Mouse (Mus musculus) forebrain, embryonic 14.5 days (tissue): ENCODE results near the gene Bid. TPM values are rescaled to one million over a fixed set of nuclear protein-coding genes. Genes with fewer than 3 reads are reported as not detected.
"Not testable (repeated sequence)": the region's sequence is repeated elsewhere in the genome, so short reads cannot be mapped to it uniquely, and the experiment has no call there.

ENCODE experiments used
- ATAC-seq: fragments of 200-750 bp; cut with Nextera tagmentation; 2 replicates; pipeline ENCODE4 v1.8.0; 2017; ENCODE audit warnings: mild to moderate bottlenecking, moderate library complexity
- DNase-seq: peaks from one replicate; pipeline ENCODE4 v3.0.0-alpha.2; 2015; ENCODE audit warnings: low spot score
- H3K27ac ChIP-seq: fragments of 300-500 bp; sonication (generic); 2 replicates; pipeline ENCODE4 v1.5.1; 2014; ENCODE audit warnings: low read depth, mild to moderate bottlenecking, control low read depth, low read length, moderate library complexity
- H3K27me3 ChIP-seq: fragments of 300-500 bp; sonication (generic); replicated peaks from 2 replicates; pipeline ENCODE4 v1.6.1; 2014; ENCODE audit warnings: low read length, control low read depth, mixed read lengths; ENCODE audit not compliant: control insufficient read depth, insufficient read depth
- H3K36me3 ChIP-seq: fragments of 300-500 bp; sonication (generic); 2 replicates; pipeline ENCODE4 v1.6.1; 2014; ENCODE audit warnings: low read length, control low read depth; ENCODE audit not compliant: control insufficient read depth, insufficient read depth
- H3K4me1 ChIP-seq: fragments of 300-500 bp; sonication (generic); 2 replicates; pipeline ENCODE4 v1.6.1; 2014; ENCODE audit warnings: antibody characterized with exemption, low read length, control low read depth; ENCODE audit not compliant: control insufficient read depth, insufficient read depth
- H3K4me2 ChIP-seq: fragments of 300-500 bp; sonication (generic); 2 replicates; pipeline ENCODE4 v1.6.1; 2014; ENCODE audit warnings: mild to moderate bottlenecking, control low read depth, low read length
- H3K4me3 ChIP-seq: fragments of 300-500 bp; sonication (generic); 2 replicates; pipeline ENCODE4 v1.5.1; 2014; ENCODE audit warnings: low read depth, low read length, control low read depth
- H3K9ac ChIP-seq: fragments of 300-500 bp; sonication (generic); 2 replicates; pipeline ENCODE4 v1.6.1; 2014; ENCODE audit warnings: mild to moderate bottlenecking, low read length, control low read depth, moderate library complexity
- H3K9me3 ChIP-seq: fragments of 300-500 bp; sonication (generic); replicated peaks from 2 replicates; pipeline ENCODE4 v1.6.1; 2016; ENCODE audit warnings: low read length, control low read depth, mixed read lengths; ENCODE audit not compliant: control insufficient read depth
- WGBS: fragments of 180-500 bp; shearing (Covaris S2); extraction: QIAGEN DNeasy Blood & Tissue Kit; methylation state at CpG from one replicate; pipeline ENCODE4 v1.1.7; 2014; 5-methylcytosine and 5-hydroxymethylcytosine counted together
- polyA plus RNA-seq: library from polyadenylated mRNA; unstranded; fragments of >200 nt; fragmentation: Nextera tagmentation; extraction: Ambion mirVana; gene quantifications from 2 replicates; pipeline ENCODE4 v1.2.1, GENCODE M21; 2014

The Bid gene
- polyA plus RNA-seq, 1 experiment from 2014 or later, result 28.9 TPM

- H3K4me2 ChIP-seq, result no peak overlapping the region
- 84% methylated on average over 1 of the region's 1 CpGs for WGBS
- no peak for DNase-seq
- peaks cover 23% of the 10 kb centered on the region; the same call in 1 of the 2 replicates for H3K36me3 ChIP-seq
- no peaks in the 10 kb centered on the region for H3K4me1 ChIP-seq
- H3K9me3 ChIP-seq, result no peaks in the 10 kb centered on the region
- H3K4me3 ChIP-seq, result no peak overlapping the region
- no peak overlapping the region for H3K27ac ChIP-seq
- ATAC-seq, result no peak
- H3K27me3 ChIP-seq, result no peaks in the 10 kb centered on the region
- no peak overlapping the region for H3K9ac ChIP-seq
These were observed 12.8 kb upstream of the Bid start for GRCm38 (mm10) chr6:120929421-120929820.

GRCm38 (mm10) chr6:120927765-120928164 is 11.1 kb upstream of the Bid start:
- no peaks in the 10 kb centered on the region for H3K27me3 ChIP-seq
- peaks cover 9% of the 10 kb centered on the region; the same call in 1 of the 2 replicates for H3K36me3 ChIP-seq
- no peaks in the 10 kb centered on the region for H3K4me1 ChIP-seq
- H3K4me2 ChIP-seq, result no peak overlapping the region
- ATAC-seq (no peak), DNase-seq (no peak)
- H3K9me3 ChIP-seq, result no peaks in the 10 kb centered on the region
- WGBS, result 84% methylated on average over 3 of the region's 3 CpGs
- no peak overlapping the region for H3K27ac ChIP-seq
- H3K9ac ChIP-seq, result no peak overlapping the region
- no peak overlapping the region for H3K4me3 ChIP-seq

- no peak for ATAC-seq
- H3K9ac ChIP-seq, result no peak overlapping the region
- no peaks in the 10 kb centered on the region; the same call in 1 of the 2 replicates for H3K36me3 ChIP-seq
- H3K4me2 ChIP-seq, result no peak overlapping the region
- H3K27me3 ChIP-seq, result no peaks in the 10 kb centered on the region
- H3K4me3 ChIP-seq, result no peak overlapping the region
- 68% methylated on average over 2 of the region's 2 CpGs for WGBS
- H3K4me1 ChIP-seq, result no peaks in the 10 kb centered on the region
- no peaks in the 10 kb centered on the region for H3K9me3 ChIP-seq
- DNase-seq, result no peak
- no peak overlapping the region for H3K27ac ChIP-seq
These were observed 10.2 kb upstream of the Bid start for GRCm38 (mm10) chr6:120926880-120927279.

GRCm38 (mm10) chr6:120924791-120925321 is 8.2 kb upstream of the Bid start:
- WGBS, result 62% methylated on average over 2 of the region's 2 CpGs
- H3K36me3 ChIP-seq, H3K9me3 ChIP-seq: not testable (repeated sequence)

GRCm38 (mm10) chr6:120917975-120918374 is 1.3 kb upstream of the Bid start:
- Histone ChIP-seq H3K4me3 (no peak overlapping the region), H3K36me3 (no peaks in the 10 kb centered on the region), H3K27me3 (no peaks in the 10 kb centered on the region), H3K4me2 (no peak overlapping the region), H3K4me1 (no peaks in the 10 kb centered on the region), H3K9ac (no peak overlapping the region), H3K27ac (no peak overlapping the region), H3K9me3 (no peaks in the 10 kb centered on the region)
- ATAC-seq (no peak), DNase-seq (peak; percentile 30)
- WGBS, result 54% methylated on average over 3 of the region's 3 CpGs

More at GRCm38 (mm10) chr6:120924791-120925321, 8.2 kb upstream of the Bid start:
- ATAC-seq, H3K27ac ChIP-seq, DNase-seq, H3K4me3 ChIP-seq, H3K27me3 ChIP-seq, H3K9ac ChIP-seq, H3K4me2 ChIP-seq, H3K4me1 ChIP-seq: not testable (repeated sequence)

- DNase-seq, H3K27me3 ChIP-seq, H3K27ac ChIP-seq, H3K9me3 ChIP-seq, H3K36me3 ChIP-seq, H3K4me1 ChIP-seq: not testable (repeated sequence)
- Histone ChIP-seq H3K4me2 (peak overlapping the region; percentile 95), H3K4me3 (peak overlapping the region; percentile 56), H3K9ac (peak overlapping the region; percentile 76)
- 31% methylated on average over 9 of the region's 14 CpGs for WGBS
- ATAC-seq, result peak; percentile 21
These were observed 574 bp upstream of the Bid start for GRCm38 (mm10) chr6:120916972-120917881.

GRCm38 (mm10) chr6:120915649-120915975 is 1.0 kb downstream of the Bid start:
- no peaks in the 10 kb centered on the region for H3K27me3 ChIP-seq
- no peak overlapping the region for H3K27ac ChIP-seq
- DNase-seq (no peak), ATAC-seq (no peak)
- no peak overlapping the region for H3K4me3 ChIP-seq
- no peaks in the 10 kb centered on the region for H3K9me3 ChIP-seq
- no peak overlapping the region for H3K9ac ChIP-seq
- WGBS, result 27% methylated on average over 2 of the region's 2 CpGs
- no peaks in the 10 kb centered on the region for H3K36me3 ChIP-seq
- H3K4me1 ChIP-seq, result no peaks in the 10 kb centered on the region
- peak overlapping the region; percentile 95 for H3K4me2 ChIP-seq

- H3K27ac ChIP-seq, result no peak overlapping the region
- no peaks in the 10 kb centered on the region for H3K27me3 ChIP-seq
- DNase-seq (no peak), ATAC-seq (no peak)
- no peaks in the 10 kb centered on the region for H3K9me3 ChIP-seq
- H3K4me3 ChIP-seq, result no peak overlapping the region
- no peak overlapping the region for H3K9ac ChIP-seq
- no peaks in the 10 kb centered on the region for H3K36me3 ChIP-seq
- H3K4me2 ChIP-seq, result no peak overlapping the region
- H3K4me1 ChIP-seq, result no peaks in the 10 kb centered on the region
- WGBS, result 47% methylated on average over 9 of the region's 9 CpGs
These were observed 1.6 kb downstream of the Bid start for GRCm38 (mm10) chr6:120914911-120915648.
